In the genomic region with DNA sequence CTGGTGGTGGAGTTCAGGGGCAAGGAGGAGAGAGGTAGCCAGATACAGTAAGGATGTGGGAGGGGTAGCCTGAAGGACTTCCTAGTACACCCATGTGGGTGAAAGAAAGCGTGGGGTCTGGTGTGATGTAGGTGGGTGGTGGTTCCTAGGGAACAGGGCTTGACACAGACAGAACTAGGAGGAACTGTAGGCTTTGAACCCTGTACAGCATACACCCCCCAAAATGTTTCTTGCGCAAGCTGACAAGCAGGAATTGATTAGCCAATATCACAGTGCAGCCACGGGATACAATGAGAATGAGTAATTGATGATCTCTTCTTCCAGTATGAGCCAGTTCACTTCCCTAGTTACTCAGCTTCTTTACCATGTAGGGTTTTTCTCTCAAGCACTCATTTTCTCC, we compare ENCODE assay signal across 25 mouse cellular contexts.
DNase-seq lines count a peak whose midpoint lies in the region; ATAC-seq and TF ChIP-seq lines count a peak whose summit lies in the region.
"Had no signal": no experiment of that assay in that cellular context is flagged by ENCODE, and none has a peak within 500 bp of the region (broad histone marks: within the 10 kb centered on the region; RNA-seq: fewer than 3 reads in every experiment).

No protein-coding gene starts in this region.

- no peak for DNase-seq in frontal cortex, postnatal 36 days (ENCODE audit: low spot score in 2 of 2)
- peak; percentile 40 for DNase-seq in lung, postnatal 0 days (ENCODE audit: low spot score)
- no peak for DNase-seq in lung, adult 2 months
- peak; percentile 16 for DNase-seq in lung, postnatal 14 days
- DNase-seq in left cerebral cortex, adult 18-20 months (ENCODE audit: low spot score in 2 of 2) = no peak
- DNase-seq: adrenal gland, postnatal 25 days; cerebellum, adult 11-12 months; cerebellum, postnatal 36 days; gastrocnemius, postnatal 14 days; kidney, postnatal 10 days; lung, embryonic 14.5 days; spleen, adult 18-20 months; thymus, adult 18-20 months had no signal

- peak; percentile 25; the same call in 1 of the 2 replicates for ATAC-seq in frontal cortex, adult (ENCODE audit: low TSS enrichment)
- ATAC-seq in lung, postnatal 0 days = peak; percentile 53
- peak; percentile 63 for ATAC-seq in monocyte, adult 5-6 weeks (replicated peaks; ENCODE audit: insufficient number of reproducible peaks, low FRiP score, low TSS enrichment, poor library complexity, severe bottlenecking)
- no peak for ATAC-seq in neural tube, embryonic 15.5 days (ENCODE audit: low FRiP score)
- ATAC-seq: activated CD4-positive, CD25-positive, alpha-beta regulatory T cell, adult 4 months; CD4-positive, CD25-positive, alpha-beta regulatory T cell, adult 4 months; forebrain, embryonic 13.5 days; hindbrain, postnatal 0 days; intestine, postnatal 0 days had no signal

- no peak overlapping the region for H3K4me3 ChIP-seq in lung, postnatal 0 days (ENCODE audit: low read depth, low read length)
- no peak overlapping the region for H3K4me3 ChIP-seq in lung, adult 2 months (replicated peaks; ENCODE audit: extremely low read depth, low read depth, low read length)
- no peak overlapping the region for H3K4me3 ChIP-seq in neural tube, embryonic 15.5 days (replicated peaks)
- H3K4me3 ChIP-seq: forebrain, embryonic 13.5 days; hindbrain, embryonic 10.5 days; left cerebral cortex, adult 2 months; midbrain, embryonic 10.5 days; myocyte had no signal

- TF ChIP-seq CTCF in lung, postnatal 0 days (IDR thresholded peaks at IDR 0.05) = no peak
- no peak for TF ChIP-seq CTCF in lung, adult 2 months (IDR thresholded peaks at IDR 0.05; ENCODE audit: insufficient read depth, low read length)

- peak overlapping the region; percentile 54 for H3K27ac ChIP-seq in lung, postnatal 0 days (ENCODE audit: low read length)
- H3K27ac ChIP-seq in neural tube, embryonic 15.5 days (replicated peaks) = no peak overlapping the region
- H3K27ac ChIP-seq: forebrain, embryonic 13.5 days; hindbrain, embryonic 10.5 days; hindbrain, postnatal 0 days; left cerebral cortex, adult 2 months; midbrain, embryonic 10.5 days had no signal

- 70% methylated on average over 3 of the region's 3 CpGs for WGBS in lung, postnatal 0 days
- 76% methylated on average over 3 of the region's 3 CpGs for WGBS in lung, adult 2 months
- whole genome bisulfite sequencing in neural tube, embryonic 15.5 days = 87% methylated on average over 3 of the region's 3 CpGs

- H3K9ac ChIP-seq in lung, postnatal 0 days (replicated peaks; ENCODE audit: low read depth) = no peak overlapping the region
- H3K9ac ChIP-seq in neural tube, embryonic 15.5 days (replicated peaks) = no peak overlapping the region
- H3K9ac ChIP-seq: forebrain, embryonic 13.5 days; lung, embryonic 14.5 days had no signal

- no peaks in the 10 kb centered on the region for H3K36me3 ChIP-seq in lung, postnatal 0 days (ENCODE audit: insufficient read depth, low read length)
- peaks cover 6% of the 10 kb centered on the region; the same call in 1 of the 2 replicates for H3K36me3 ChIP-seq in neural tube, embryonic 15.5 days

- TF ChIP-seq EP300 in lung, postnatal 0 days (IDR thresholded peaks at IDR 0.05) = no peak

- no peaks in the 10 kb centered on the region for H3K27me3 ChIP-seq in lung, postnatal 0 days (replicated peaks; ENCODE audit: insufficient read depth, low read length)
- no peaks in the 10 kb centered on the region for H3K27me3 ChIP-seq in neural tube, embryonic 15.5 days (replicated peaks)
- H3K27me3 ChIP-seq: forebrain, embryonic 13.5 days had no signal

- no peaks in the 10 kb centered on the region for H3K9me3 ChIP-seq in lung, postnatal 0 days (ENCODE audit: low read length)
- H3K9me3 ChIP-seq in neural tube, embryonic 15.5 days (replicated peaks) = no peaks in the 10 kb centered on the region
- H3K9me3 ChIP-seq: forebrain, embryonic 13.5 days; hindbrain, embryonic 10.5 days; midbrain, embryonic 10.5 days had no signal

- H3K4me1 ChIP-seq in lung, postnatal 0 days (ENCODE audit: insufficient read depth, low read depth, low read length) = 0 out of 2 replicates have a peak, but pooled peaks cover 4% of the 10 kb centered on the region
- 0 out of 2 replicates have a peak, but pooled peaks cover 2% of the 10 kb centered on the region for H3K4me1 ChIP-seq in lung, adult 2 months (ENCODE audit: control insufficient read depth, insufficient read depth, low read length)
- no peaks in the 10 kb centered on the region for H3K4me1 ChIP-seq in neural tube, embryonic 15.5 days
- H3K4me1 ChIP-seq: forebrain, embryonic 13.5 days had no signal

- TF ChIP-seq POLR2A in lung, adult 2 months (IDR thresholded peaks at IDR 0.05; ENCODE audit: borderline replicate concordance, extremely low read depth, low read depth, low read length) = no peak

- H3K4me2 ChIP-seq in lung, postnatal 0 days (replicated peaks; ENCODE audit: low read depth, low read length) = no peak overlapping the region
- no peak overlapping the region for H3K4me2 ChIP-seq in neural tube, embryonic 15.5 days
- H3K4me2 ChIP-seq: forebrain, embryonic 13.5 days; lung, embryonic 14.5 days had no signal

Comparison
In these comparisons a context has a peak if more than half of its experiments do, and no peak if none do; other contexts are left out.
1. DNase-seq: peak in lung, postnatal 0 days (single experiment) and lung, postnatal 14 days (single experiment); none in frontal cortex, postnatal 36 days (0 of 2), lung, adult 2 months (single experiment) and left cerebral cortex, adult 18-20 months (0 of 2).